Mouse (Mus musculus) kidney, postnatal 14 days (tissue): Measurements from ENCODE around the gene Cux1.

Experiments
- DNase-seq: peaks from one replicate; pipeline ENCODE4 v3.0.0; 2022; ENCODE audit warnings: mixed read lengths

Gene Cux1

GRCm38 (mm10) chr5:136292361-136292760 lies 274.9 kb downstream of the Cux1 start:
- peak; percentile 17 for DNase-seq

- no peak for DNase-seq
Observed at GRCm38 (mm10) chr5:136291562-136291961, 275.7 kb downstream of the Cux1 start.

- DNase-seq, result no peak
Observed at GRCm38 (mm10) chr5:136289776-136290175, 277.5 kb downstream of the Cux1 start.

- DNase-seq, result no peak
Observed at GRCm38 (mm10) chr5:136288351-136289081, 278.8 kb downstream of the Cux1 start.

GRCm38 (mm10) chr5:136286566-136286965 lies 280.7 kb downstream of the Cux1 start:
- DNase-seq, result no peak

GRCm38 (mm10) chr5:136285106-136285505 lies 282.2 kb downstream of the Cux1 start:
- DNase-seq, result no peak

- peak; percentile 28 for DNase-seq
Observed at GRCm38 (mm10) chr5:136281351-136281750, 285.9 kb downstream of the Cux1 start.

GRCm38 (mm10) chr5:136274739-136275138 lies 292.6 kb downstream of the Cux1 start:
- no peak for DNase-seq

- no peak for DNase-seq
Observed at GRCm38 (mm10) chr5:136269937-136270336, 297.4 kb downstream of the Cux1 start.

GRCm38 (mm10) chr5:136266077-136266476 lies 301.2 kb downstream of the Cux1 start:
- no peak for DNase-seq

- DNase-seq, result no peak
Observed at GRCm38 (mm10) chr5:136263342-136263741, 303.9 kb downstream of the Cux1 start.

- peak; percentile 70 for DNase-seq
Observed at GRCm38 (mm10) chr5:136258919-136259318, 308.4 kb downstream of the Cux1 start.

GRCm38 (mm10) chr5:136252899-136253298 lies 314.4 kb downstream of the Cux1 start:
- DNase-seq, result peak; percentile 81

- no peak for DNase-seq
Observed at GRCm38 (mm10) chr5:136251004-136251403, 316.3 kb downstream of the Cux1 start.

GRCm38 (mm10) chr5:136248441-136248840 lies 318.8 kb downstream of the Cux1 start:
- DNase-seq, result no peak

GRCm38 (mm10) chr5:136246452-136246838 lies 320.8 kb downstream of the Cux1 start, which contains the start of gene Sh2b2:
TSS of gene Sh2b2 (minus strand) at chr5:136246556.
- no peak for DNase-seq

- no peak for DNase-seq
Observed at GRCm38 (mm10) chr5:136245541-136246451, 321.5 kb downstream of the Cux1 start.

- peak; percentile 90 for DNase-seq
Observed at GRCm38 (mm10) chr5:136244762-136245540, 322.3 kb downstream of the Cux1 start.

GRCm38 (mm10) chr5:136243851-136244761 lies 323.2 kb downstream of the Cux1 start:
- DNase-seq, result peak; percentile 33

- DNase-seq, result no peak
Observed at GRCm38 (mm10) chr5:136241161-136241560, 326.1 kb downstream of the Cux1 start.

GRCm38 (mm10) chr5:136240381-136240780 lies 326.9 kb downstream of the Cux1 start:
- no peak for DNase-seq

- DNase-seq, result peak; percentile 26
Observed at GRCm38 (mm10) chr5:136237607-136238006, 329.7 kb downstream of the Cux1 start.
